Mouse (Mus musculus) heart, embryonic 14.5 days (tissue): ENCODE measurements around the gene Rxfp2. TPM values are rescaled to one million over a fixed set of nuclear protein-coding genes. Genes with fewer than 3 reads are reported as not detected.

Source experiments
- ATAC-seq: fragments of 200-750 bp; cut with Nextera tagmentation; 2 replicates; pipeline ENCODE4 v1.8.0; 2017; ENCODE audit warnings: low read depth, moderate TSS enrichment; ENCODE audit not compliant: insufficient number of reproducible peaks, insufficient read depth, low FRiP score
- H3K27ac ChIP-seq, 2 experiments: fragments of 200-500 bp in 1 of 2; fragments of 300-500 bp in 1 of 2; sonication (generic) in 1 of 2; replicated peaks in 1 of 2; 2 replicates each; pipeline ENCODE4 v1.5.1; 2012 to 2014; ENCODE audit warnings: low read depth in 2 of 2, low read length in 2 of 2, control low read depth in 1 of 2, mild to moderate bottlenecking in 1 of 2, mixed read lengths in 1 of 2; ENCODE audit not compliant: control insufficient read depth in 1 of 2, insufficient read depth in 1 of 2
- H3K27me3 ChIP-seq: fragments of 300-500 bp; sonication (generic); 2 replicates; pipeline ENCODE4 v1.6.1; 2014; ENCODE audit warnings: mild to moderate bottlenecking, low read length, control low read depth; ENCODE audit not compliant: control insufficient read depth, insufficient read depth
- H3K36me3 ChIP-seq: fragments of 300-500 bp; sonication (generic); 2 replicates; pipeline ENCODE4 v1.6.1; 2014; ENCODE audit warnings: mild to moderate bottlenecking, control low read depth, low read length, mixed read lengths; ENCODE audit not compliant: control insufficient read depth, insufficient read depth
- H3K4me1 ChIP-seq, 2 experiments: fragments of 200-500 bp in 1 of 2; fragments of 300-500 bp in 1 of 2; sonication (generic) in 1 of 2; 2 replicates each; pipeline ENCODE4 v1.6.1; 2012 to 2014; ENCODE audit warnings: low read length in 2 of 2, control low read depth in 1 of 2, mixed read lengths in 1 of 2; ENCODE audit not compliant: control insufficient read depth in 2 of 2, insufficient read depth in 2 of 2
- H3K4me2 ChIP-seq: fragments of 300-500 bp; sonication (generic); 2 replicates; pipeline ENCODE4 v1.6.1; 2014; ENCODE audit warnings: mild to moderate bottlenecking, low read length
- H3K4me3 ChIP-seq, 2 experiments: fragments of 200-500 bp in 1 of 2; fragments of 300-500 bp in 1 of 2; sonication (generic) in 1 of 2; 2 replicates each; pipeline ENCODE4 v1.5.1; 2012 to 2014; ENCODE audit warnings: low read length in 2 of 2, mild to moderate bottlenecking in 2 of 2, control low read depth in 1 of 2, low read depth in 1 of 2, moderate library complexity in 1 of 2; ENCODE audit not compliant: control insufficient read depth in 1 of 2, insufficient read depth in 1 of 2
- H3K9ac ChIP-seq: fragments of 300-500 bp; sonication (generic); 2 replicates; pipeline ENCODE4 v1.6.1; 2014; ENCODE audit warnings: mild to moderate bottlenecking, low read length
- H3K9me3 ChIP-seq: fragments of 300-500 bp; sonication (generic); 2 replicates; pipeline ENCODE4 v1.6.1; 2016; ENCODE audit warnings: low read length, control low read depth; ENCODE audit not compliant: control insufficient read depth
- WGBS: fragments of 180-500 bp; shearing (Covaris S2); extraction: QIAGEN DNeasy Blood & Tissue Kit; methylation state at CpG from one replicate; pipeline ENCODE4 v1.1.7; 2014; 5-methylcytosine and 5-hydroxymethylcytosine counted together
- polyA plus RNA-seq: library from polyadenylated mRNA; unstranded; fragments of >200 nt; fragmentation: Nextera tagmentation; extraction: Ambion mirVana; gene quantifications from 2 replicates; pipeline ENCODE4 v1.2.1, GENCODE M21; 2014

Gene Rxfp2
- polyA plus RNA-seq, 1 experiment from 2014 or later, result 0.15 TPM

DNA sequence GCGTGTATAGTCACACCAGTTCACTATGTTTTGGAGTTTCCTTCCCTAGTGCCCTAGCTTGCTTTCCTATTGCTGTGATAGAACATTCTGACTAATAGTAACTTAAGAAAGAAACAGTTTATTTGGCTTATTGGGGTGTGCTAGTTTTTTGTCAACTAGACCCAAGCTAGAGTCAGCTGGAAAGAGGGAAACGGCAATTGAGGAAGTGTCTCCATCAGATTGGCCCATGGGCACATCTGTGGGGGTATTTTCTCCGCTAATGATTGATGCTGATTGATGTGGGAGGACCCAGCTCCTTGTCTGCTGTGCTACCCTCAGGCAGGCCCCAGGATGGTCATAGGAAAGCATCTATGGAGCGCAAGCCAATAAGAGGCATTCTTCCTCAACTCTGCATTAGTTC is 103.6 kb downstream of the Rxfp2 start:
- no peak for ATAC-seq
- Histone ChIP-seq H3K27me3 (no peaks in the 10 kb centered on the region), H3K4me1 (peaks cover 0 to 4% of the 10 kb centered on the region in 2 experiments; a peak in 1 of 4 replicates), H3K4me2 (no peak overlapping the region), H3K27ac (no peak overlapping the region), H3K9me3 (peaks cover 3% of the 10 kb centered on the region), H3K36me3 (no peaks in the 10 kb centered on the region), H3K9ac (no peak overlapping the region), H3K4me3 (no peak overlapping the region)
- 85% methylated on average over 4 of the region's 4 CpGs for WGBS

DNA sequence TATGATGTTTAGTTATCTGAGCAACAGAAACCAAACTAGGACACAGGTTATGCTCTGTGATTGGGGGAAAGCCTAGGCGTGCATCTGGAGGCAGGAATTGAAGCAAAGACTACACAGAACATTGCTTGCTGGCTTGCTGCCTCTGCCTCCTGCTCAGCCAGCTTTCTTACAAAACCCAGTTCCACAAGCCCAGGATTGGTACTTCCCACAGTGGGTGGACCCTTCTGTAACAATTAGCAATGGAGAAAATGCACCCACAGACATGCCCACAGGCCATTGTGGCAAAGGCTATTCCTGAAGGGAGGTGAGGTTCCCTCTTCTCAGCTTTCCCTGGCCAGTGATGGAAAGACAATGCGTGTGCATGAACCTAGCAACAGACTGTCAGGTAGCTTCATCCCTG is 104.1 kb downstream of the Rxfp2 start:
- H3K4me2 ChIP-seq, result no peak overlapping the region
- H3K9me3 ChIP-seq, result no peaks in the 10 kb centered on the region
- WGBS, result 87% methylated on average over 2 of the region's 2 CpGs
- no peaks in the 10 kb centered on the region for H3K27me3 ChIP-seq
- no peak overlapping the region for H3K27ac ChIP-seq
- peaks cover 0 to 4% of the 10 kb centered on the region in 2 experiments; a peak in 1 of 4 replicates for H3K4me1 ChIP-seq
- no peak overlapping the region for H3K4me3 ChIP-seq
- no peaks in the 10 kb centered on the region for H3K36me3 ChIP-seq
- H3K9ac ChIP-seq, result no peak overlapping the region
- ATAC-seq, result no peak

DNA sequence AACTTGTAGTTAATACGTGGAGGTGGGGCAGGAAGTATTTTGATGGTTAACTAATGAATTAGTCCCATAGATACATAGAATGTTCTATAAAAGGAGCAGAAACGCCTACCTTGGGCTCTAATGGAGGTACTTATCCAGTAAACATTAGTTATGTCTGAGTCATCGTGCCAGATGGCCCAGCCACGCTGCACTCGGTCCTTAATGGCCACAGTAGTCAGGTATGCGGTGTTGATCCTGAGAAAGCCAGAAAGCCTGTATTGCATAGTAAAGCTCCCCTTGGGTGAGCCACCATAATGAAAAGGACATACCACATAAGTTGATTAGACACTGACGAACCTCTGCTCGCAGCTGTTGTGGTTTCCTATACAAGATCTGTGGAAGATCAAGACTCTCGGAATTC is 107.4 kb downstream of the Rxfp2 start:
- Histone ChIP-seq H3K4me2 (no peak overlapping the region), H3K9ac (no peak overlapping the region)
- WGBS, result 77% methylated on average over 9 of the region's 9 CpGs

DNA sequence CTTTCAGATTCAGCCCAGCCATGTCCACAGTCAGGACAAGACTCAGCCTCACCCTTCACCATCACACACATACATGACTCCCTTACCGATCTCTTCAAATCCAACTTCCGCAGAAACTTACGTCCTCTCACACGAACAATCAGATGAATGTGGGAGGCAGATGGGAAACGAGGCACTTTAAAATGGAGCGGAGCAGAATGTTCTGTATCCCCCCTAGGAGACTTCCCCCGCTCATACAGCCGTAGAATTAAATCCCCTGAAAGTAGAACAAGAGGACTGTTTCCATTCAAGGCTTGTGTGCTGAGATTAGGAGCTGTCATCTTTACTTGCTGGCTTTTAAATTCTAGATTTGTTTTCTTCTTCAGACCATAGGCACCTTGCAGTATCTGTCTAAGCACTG is 110.0 kb downstream of the Rxfp2 start:
- Histone ChIP-seq H3K4me1 (peaks cover 0 to 4% of the 10 kb centered on the region in 2 experiments; a peak in 1 of 4 replicates), H3K4me2 (no peak overlapping the region), H3K9me3 (no peaks in the 10 kb centered on the region), H3K36me3 (no peaks in the 10 kb centered on the region), H3K27me3 (no peaks in the 10 kb centered on the region), H3K27ac (no peak overlapping the region), H3K9ac (no peak overlapping the region), H3K4me3 (no peak overlapping the region)
- 79% methylated on average over 8 of the region's 8 CpGs for WGBS
- ATAC-seq, result no peak

More for the DNA sequence above, 107.4 kb downstream of the Rxfp2 start:
- no peaks in the 10 kb centered on the region for H3K36me3 ChIP-seq
- no peaks in the 10 kb centered on the region for H3K9me3 ChIP-seq
- H3K27me3 ChIP-seq, result no peaks in the 10 kb centered on the region
- H3K27ac ChIP-seq, result no peak overlapping the region
- no peaks in the 10 kb centered on the region; a peak in 1 of 4 replicates for H3K4me1 ChIP-seq
- no peak overlapping the region for H3K4me3 ChIP-seq
- no peak for ATAC-seq

DNA sequence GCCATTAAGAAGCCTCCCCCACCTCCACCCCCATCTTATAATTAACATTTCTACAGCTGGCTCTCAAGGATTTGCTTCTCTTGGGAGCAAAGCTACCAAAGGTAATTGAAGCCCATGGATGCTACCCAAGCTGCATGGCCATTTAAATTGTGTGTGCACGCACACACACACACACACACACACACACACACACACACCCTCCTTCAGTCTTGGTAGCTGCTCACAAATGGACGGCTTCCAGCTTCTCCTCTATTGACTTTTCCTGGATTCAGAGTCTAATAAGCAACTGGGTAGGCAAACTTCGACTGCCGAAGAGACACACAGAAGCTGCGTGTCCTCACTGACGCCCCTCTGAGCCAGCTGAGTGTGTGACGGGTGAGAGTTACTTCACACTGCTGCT is 111.7 kb downstream of the Rxfp2 start:
- H3K4me2 ChIP-seq, result no peak overlapping the region
- peaks cover 4 to 5% of the 10 kb centered on the region in 2 experiments; a peak in 1 of 4 replicates for H3K4me1 ChIP-seq
- no peak overlapping the region for H3K27ac ChIP-seq
- H3K27me3 ChIP-seq, result no peaks in the 10 kb centered on the region
- ATAC-seq, result no peak
- H3K9me3 ChIP-seq, result no peaks in the 10 kb centered on the region
- WGBS, result 89% methylated on average over 7 of the region's 7 CpGs
- no peaks in the 10 kb centered on the region for H3K36me3 ChIP-seq
- H3K9ac ChIP-seq, result no peak overlapping the region
- no peak overlapping the region for H3K4me3 ChIP-seq

DNA sequence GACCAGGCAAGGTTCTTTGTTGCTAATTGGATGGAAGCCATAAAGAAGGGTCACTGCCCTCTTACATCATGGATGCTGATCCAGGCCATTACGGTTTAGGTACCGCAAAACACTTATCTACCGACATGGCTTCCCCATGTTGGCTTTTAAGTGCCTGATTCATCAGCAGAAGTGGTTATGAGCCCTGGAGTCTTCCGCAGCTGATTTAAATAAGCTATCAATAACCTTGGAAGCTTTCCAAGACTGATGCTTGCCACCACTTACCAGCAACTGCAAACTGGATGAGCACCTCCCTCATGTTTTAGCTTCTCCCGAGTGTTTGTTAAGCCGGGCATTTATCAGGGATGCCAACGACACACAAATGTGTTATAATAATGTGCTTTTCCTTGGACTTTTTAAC is 112.7 kb downstream of the Rxfp2 start:
- Histone ChIP-seq H3K4me3 (no peak overlapping the region), H3K4me1 (peaks cover 4 to 5% of the 10 kb centered on the region in 2 experiments; a peak in 1 of 4 replicates), H3K27me3 (no peaks in the 10 kb centered on the region), H3K9me3 (no peaks in the 10 kb centered on the region), H3K9ac (no peak overlapping the region), H3K4me2 (no peak overlapping the region), H3K27ac (no peak overlapping the region), H3K36me3 (no peaks in the 10 kb centered on the region)
- ATAC-seq, result no peak
- 46% methylated on average over 7 of the region's 7 CpGs for WGBS

Other genes with a start within 250 kb of the Rxfp2 start
- 42.2 and 43.5 TPM in 2 replicates for gene Fry, start 100.0 kb downstream of the Rxfp2 start, polyA plus RNA-seq